Mouse (Mus musculus): Measurements from ENCODE around the gene Tex2. TPM values are rescaled to one million over a fixed set of nuclear protein-coding genes. Genes with fewer than 3 reads are reported as not detected.
"Not testable (repeated sequence)": the region's sequence is repeated elsewhere in the genome, so short reads cannot be mapped to it uniquely, and the experiment has no call there.

Gene Tex2
- total and polyA plus RNA-seq, 2 experiments from 2014 or later, result 30.8 to 60.5 TPM

DNA sequence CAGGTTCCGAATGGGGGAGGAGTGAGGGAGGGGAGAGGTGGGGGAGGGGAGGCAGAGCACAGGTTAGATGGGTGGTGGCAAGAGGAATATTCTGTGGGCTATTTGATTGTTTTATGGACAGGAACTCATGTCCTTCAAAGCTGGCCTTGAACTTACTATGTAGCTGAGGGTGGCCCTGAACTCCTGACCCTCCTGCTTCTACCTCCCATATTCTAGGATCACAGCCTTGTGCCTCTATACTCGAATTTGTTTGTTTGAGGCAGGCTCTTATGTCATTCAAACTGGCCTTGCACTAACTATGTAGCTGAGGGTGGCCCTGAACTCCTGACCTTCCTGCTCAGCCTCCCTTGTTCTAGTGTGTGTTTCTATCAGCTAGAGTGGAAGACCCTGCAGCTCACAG is 22.7 kb upstream of the Tex2 start:
- WGBS, result 53% methylated on average over 2 of the region's 2 CpGs
- Histone ChIP-seq H3K27me3 (ENCODE audit: insufficient read depth, low read length) (no peaks in the 10 kb centered on the region), H3K4me3 (ENCODE audit: low read length) (no peak overlapping the region), H3K27ac (no peak overlapping the region), H3K36me3 (ENCODE audit: insufficient read depth, low read length) (no peaks in the 10 kb centered on the region), H3K9me3 (ENCODE audit: low read length) (no peaks in the 10 kb centered on the region), H3K4me1 (ENCODE audit: insufficient read depth, low read length) (peaks cover 3% of the 10 kb centered on the region; the same call in 1 of the 2 replicates), H3K9ac (replicated peaks; ENCODE audit: low read length) (no peak overlapping the region), H3K4me2 (ENCODE audit: low read depth, low read length) (no peak overlapping the region)
- DNase-seq (ENCODE audit: low spot score) (no peak), ATAC-seq (no peak)
- TF ChIP-seq CTCF (IDR thresholded peaks at IDR 0.05; ENCODE audit: low read depth), result no peak

DNA sequence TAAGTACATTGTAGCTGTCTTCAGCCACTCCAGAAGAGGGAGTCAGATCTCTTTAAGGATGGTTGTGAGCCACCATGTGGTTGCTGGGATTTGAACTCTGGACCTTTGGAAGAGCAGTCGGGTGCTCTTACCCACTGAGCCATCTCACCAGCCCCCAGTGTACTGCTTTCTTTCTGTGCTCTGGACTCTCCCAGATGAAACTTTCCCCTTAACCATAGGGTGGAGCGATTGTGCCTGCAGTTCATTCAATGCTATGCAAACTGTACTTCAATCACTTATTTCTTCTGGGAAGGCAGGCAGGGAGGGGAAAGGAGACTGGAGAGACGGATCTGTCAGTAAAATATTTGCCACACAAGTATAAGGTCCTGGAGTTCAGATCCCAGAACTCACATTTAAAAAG is 21.0 kb upstream of the Tex2 start:
- not testable (repeated sequence) for DNase-seq (ENCODE audit: low spot score); H3K4me3 ChIP-seq (ENCODE audit: low read length); H3K27ac ChIP-seq; H3K27me3 ChIP-seq (ENCODE audit: insufficient read depth, low read length); H3K9me3 ChIP-seq (ENCODE audit: low read length); H3K36me3 ChIP-seq (ENCODE audit: insufficient read depth, low read length); H3K9ac ChIP-seq (replicated peaks; ENCODE audit: low read length); H3K4me1 ChIP-seq (ENCODE audit: insufficient read depth, low read length); ATAC-seq; H3K4me2 ChIP-seq (ENCODE audit: low read depth, low read length)
- 92% methylated on average over 3 of the region's 3 CpGs for WGBS

DNA sequence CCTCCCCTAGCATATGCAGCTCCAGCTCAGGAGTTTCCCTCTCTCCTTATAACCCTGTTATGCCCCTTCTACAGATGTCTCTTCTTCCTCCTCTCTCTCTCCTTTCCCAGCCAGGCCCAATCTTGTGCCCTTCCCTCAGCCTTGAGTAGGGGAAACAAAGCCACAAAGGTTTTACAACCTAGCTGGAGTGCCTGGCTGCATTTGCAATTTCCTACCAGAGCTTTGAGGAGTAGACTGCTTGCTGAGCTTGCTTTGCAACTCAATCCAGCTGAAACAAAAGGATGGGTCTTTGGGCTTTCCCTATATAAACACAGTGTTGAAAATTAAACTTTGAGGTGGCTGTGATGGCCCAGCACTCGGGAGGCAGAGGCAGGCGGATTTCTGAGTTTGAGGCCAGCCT is 20.2 kb upstream of the Tex2 start:
- ATAC-seq, result no peak
- WGBS, result 89% methylated on average over 2 of the region's 2 CpGs
- H3K36me3 ChIP-seq (ENCODE audit: insufficient read depth, low read length), result no peaks in the 10 kb centered on the region

DNA sequence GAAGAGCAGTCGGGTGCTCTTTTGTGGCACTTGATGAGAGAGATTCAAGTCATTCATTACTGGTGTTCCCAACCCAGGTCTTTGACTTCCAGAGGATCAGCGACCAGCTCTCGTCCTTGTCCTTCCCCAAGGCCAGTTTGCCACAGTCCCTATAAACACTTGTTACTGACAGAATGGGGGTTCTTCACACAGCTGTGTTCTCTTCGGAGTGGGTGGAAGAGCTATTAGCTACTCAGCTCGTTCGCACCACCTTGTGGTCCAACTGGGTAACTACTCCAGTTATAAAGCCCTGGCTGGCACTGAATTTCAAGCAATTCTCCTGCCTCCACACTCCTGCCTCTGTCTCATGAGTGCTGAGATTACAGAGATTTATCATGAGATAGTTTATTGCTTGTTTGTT is 14.5 kb upstream of the Tex2 start:
- TF ChIP-seq CTCF (IDR thresholded peaks at IDR 0.05; ENCODE audit: low read depth), result peak; percentile 92
- Histone ChIP-seq H3K4me3 (ENCODE audit: low read length) (no peak overlapping the region), H3K9me3 (ENCODE audit: low read length) (no peaks in the 10 kb centered on the region), H3K27ac (no peak overlapping the region), H3K4me1 (ENCODE audit: insufficient read depth, low read length) (no peaks in the 10 kb centered on the region), H3K4me2 (ENCODE audit: low read depth, low read length) (no peak overlapping the region), H3K27me3 (ENCODE audit: insufficient read depth, low read length) (no peaks in the 10 kb centered on the region), H3K9ac (replicated peaks; ENCODE audit: low read length) (no peak overlapping the region), H3K36me3 (ENCODE audit: insufficient read depth, low read length) (no peaks in the 10 kb centered on the region)
- 0 out of 2 replicates have a peak, but pooled peaks have one; percentile 47 for ATAC-seq
- 21% methylated on average over 6 of the region's 6 CpGs for WGBS
- peak; percentile 89 for DNase-seq (ENCODE audit: low spot score)

More for the DNA sequence above, 20.2 kb upstream of the Tex2 start:
- no peak for TF ChIP-seq CTCF (IDR thresholded peaks at IDR 0.05; ENCODE audit: low read depth)
- Histone ChIP-seq H3K9me3 (ENCODE audit: low read length) (no peaks in the 10 kb centered on the region), H3K4me1 (ENCODE audit: insufficient read depth, low read length) (no peaks in the 10 kb centered on the region), H3K27me3 (ENCODE audit: insufficient read depth, low read length) (no peaks in the 10 kb centered on the region), H3K9ac (replicated peaks; ENCODE audit: low read length) (no peak overlapping the region), H3K27ac (no peak overlapping the region), H3K4me2 (ENCODE audit: low read depth, low read length) (no peak overlapping the region), H3K4me3 (ENCODE audit: low read length) (no peak overlapping the region)
- no peak for DNase-seq (ENCODE audit: low spot score)

DNA sequence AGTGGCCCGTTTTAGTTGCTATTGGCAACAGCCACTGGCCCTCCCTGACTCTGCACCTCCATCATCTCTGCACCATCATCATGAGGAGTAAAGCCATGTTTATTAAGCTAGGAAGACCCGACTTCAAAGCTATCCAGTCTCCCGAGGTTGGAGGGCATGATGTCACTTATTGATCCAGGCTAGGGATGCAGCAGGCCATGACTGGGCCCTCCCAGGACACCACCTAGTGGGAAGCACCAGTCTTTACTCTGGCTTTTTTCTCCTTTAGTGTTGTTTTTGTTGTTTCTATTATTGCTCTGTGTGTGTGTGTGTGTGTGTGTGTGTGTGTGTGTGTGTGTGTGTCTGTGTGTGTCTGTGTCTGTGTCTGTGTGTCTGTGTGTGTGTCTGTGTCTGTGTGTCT is 12.4 kb upstream of the Tex2 start:
- no peak overlapping the region for H3K4me2 ChIP-seq (ENCODE audit: low read depth, low read length)
- H3K9ac ChIP-seq (replicated peaks; ENCODE audit: low read length), result no peak overlapping the region
- no peaks in the 10 kb centered on the region for H3K27me3 ChIP-seq (ENCODE audit: insufficient read depth, low read length)
- H3K4me3 ChIP-seq (ENCODE audit: low read length), result no peak overlapping the region
- DNase-seq (ENCODE audit: low spot score) (no peak), ATAC-seq (no peak)
- 44% methylated on average over 3 of the region's 3 CpGs for WGBS
- H3K36me3 ChIP-seq (ENCODE audit: insufficient read depth, low read length), result no peaks in the 10 kb centered on the region
- TF ChIP-seq CTCF (IDR thresholded peaks at IDR 0.05; ENCODE audit: low read depth), result no peak
- H3K27ac ChIP-seq, result no peak overlapping the region
- H3K9me3 ChIP-seq (ENCODE audit: low read length), result no peaks in the 10 kb centered on the region
- no peaks in the 10 kb centered on the region for H3K4me1 ChIP-seq (ENCODE audit: insufficient read depth, low read length)

DNA sequence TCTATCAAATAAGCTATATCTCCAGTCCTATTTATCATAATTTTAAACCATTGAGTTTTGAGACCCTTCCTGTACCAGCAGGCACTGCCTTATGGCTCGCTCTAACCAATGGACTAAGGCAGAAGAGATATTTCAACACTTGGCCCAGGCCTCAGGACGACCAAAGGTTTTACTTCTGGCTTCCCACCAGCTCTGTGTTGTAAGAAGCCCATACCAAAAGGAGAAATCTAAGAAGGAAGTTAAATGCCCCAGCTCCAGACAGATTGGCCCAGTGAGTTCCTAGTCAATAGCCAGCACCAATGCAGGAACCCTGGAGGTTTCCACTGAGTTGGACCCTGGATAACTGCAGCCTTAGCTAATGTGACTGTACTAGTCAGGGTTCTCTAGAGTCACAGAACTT is 10.4 kb upstream of the Tex2 start:
- H3K4me3 ChIP-seq (ENCODE audit: low read length), result no peak overlapping the region
- DNase-seq (ENCODE audit: low spot score) (no peak), ATAC-seq (no peak)

DNA sequence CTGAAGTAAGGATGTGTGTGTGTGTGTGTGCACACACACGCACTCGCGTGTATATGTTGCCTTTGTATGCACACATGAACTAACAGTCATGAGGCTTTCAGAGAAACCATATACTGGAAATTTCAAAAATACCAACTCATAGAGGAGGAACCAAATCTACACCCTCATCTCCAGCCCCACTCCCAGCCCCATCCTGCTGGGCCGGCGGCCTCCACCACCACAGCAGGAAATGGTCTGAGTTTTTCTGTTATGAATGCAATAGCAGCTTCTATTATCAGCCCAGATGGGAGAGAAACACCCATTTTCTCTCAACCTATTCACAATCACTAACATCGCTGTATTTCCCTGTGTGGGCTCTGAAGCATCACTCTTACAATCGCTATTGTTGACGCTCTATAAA is 8.8 kb upstream of the Tex2 start:
- Histone ChIP-seq H3K36me3 (ENCODE audit: insufficient read depth, low read length) (no peaks in the 10 kb centered on the region), H3K4me1 (ENCODE audit: insufficient read depth, low read length) (no peaks in the 10 kb centered on the region), H3K4me2 (ENCODE audit: low read depth, low read length) (no peak overlapping the region), H3K9me3 (ENCODE audit: low read length) (no peaks in the 10 kb centered on the region), H3K4me3 (ENCODE audit: low read length) (no peak overlapping the region), H3K27me3 (ENCODE audit: insufficient read depth, low read length) (no peaks in the 10 kb centered on the region), H3K9ac (replicated peaks; ENCODE audit: low read length) (no peak overlapping the region), H3K27ac (no peak overlapping the region)
- ATAC-seq, result no peak
- WGBS, result 88% methylated on average over 8 of the region's 8 CpGs
- no peak for DNase-seq (ENCODE audit: low spot score)
- TF ChIP-seq CTCF (IDR thresholded peaks at IDR 0.05; ENCODE audit: low read depth), result no peak

More for the DNA sequence above, 10.4 kb upstream of the Tex2 start:
- 72% methylated on average over 2 of the region's 2 CpGs for WGBS
- Histone ChIP-seq H3K9ac (replicated peaks; ENCODE audit: low read length) (no peak overlapping the region), H3K27ac (no peak overlapping the region), H3K36me3 (ENCODE audit: insufficient read depth, low read length) (no peaks in the 10 kb centered on the region), H3K4me2 (ENCODE audit: low read depth, low read length) (no peak overlapping the region), H3K4me1 (ENCODE audit: insufficient read depth, low read length) (no peaks in the 10 kb centered on the region), H3K9me3 (ENCODE audit: low read length) (no peaks in the 10 kb centered on the region), H3K27me3 (ENCODE audit: insufficient read depth, low read length) (no peaks in the 10 kb centered on the region)
- TF ChIP-seq CTCF (IDR thresholded peaks at IDR 0.05; ENCODE audit: low read depth), result no peak

DNA sequence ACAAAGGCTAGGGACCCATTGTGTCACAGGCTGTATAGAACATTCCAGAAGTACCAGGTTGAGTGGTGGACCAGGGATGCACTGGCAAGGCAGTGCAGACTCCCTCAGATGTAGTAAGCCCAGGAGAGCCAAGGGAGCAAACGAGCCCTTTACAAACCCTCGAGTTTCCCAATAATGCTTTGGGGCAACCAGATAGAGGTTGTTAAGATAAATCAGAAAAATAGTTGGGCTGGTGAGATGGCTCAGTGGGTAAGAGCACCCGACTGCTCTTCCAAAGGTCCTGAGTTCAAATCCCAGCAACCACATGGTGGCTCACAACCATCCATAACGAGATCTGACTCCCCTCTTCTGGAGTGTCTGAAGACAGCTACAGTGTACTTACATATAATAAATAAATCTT is 5.5 kb upstream of the Tex2 start:
- H3K4me1 ChIP-seq (ENCODE audit: insufficient read depth, low read length); H3K27me3 ChIP-seq (ENCODE audit: insufficient read depth, low read length); DNase-seq (ENCODE audit: low spot score); H3K27ac ChIP-seq; H3K4me2 ChIP-seq (ENCODE audit: low read depth, low read length); H3K4me3 ChIP-seq (ENCODE audit: low read length); ATAC-seq; H3K9me3 ChIP-seq (ENCODE audit: low read length); H3K9ac ChIP-seq (replicated peaks; ENCODE audit: low read length); H3K36me3 ChIP-seq (ENCODE audit: insufficient read depth, low read length): not testable (repeated sequence)
- 86% methylated on average over 3 of the region's 4 CpGs for WGBS
